Mouse (Mus musculus): ENCODE measurements around the gene Zkscan1. TPM values are rescaled to one million over a fixed set of nuclear protein-coding genes. Genes with fewer than 3 reads are reported as not detected.
"Not testable (repeated sequence)": the region's sequence is repeated elsewhere in the genome, so short reads cannot be mapped to it uniquely, and the experiment has no call there.

Zkscan1 gene
- 10 to 100 TPM; 10.9 to 11.8 TPM for polyA plus RNA-seq (2017; shearing (Covaris generic))

DNA sequence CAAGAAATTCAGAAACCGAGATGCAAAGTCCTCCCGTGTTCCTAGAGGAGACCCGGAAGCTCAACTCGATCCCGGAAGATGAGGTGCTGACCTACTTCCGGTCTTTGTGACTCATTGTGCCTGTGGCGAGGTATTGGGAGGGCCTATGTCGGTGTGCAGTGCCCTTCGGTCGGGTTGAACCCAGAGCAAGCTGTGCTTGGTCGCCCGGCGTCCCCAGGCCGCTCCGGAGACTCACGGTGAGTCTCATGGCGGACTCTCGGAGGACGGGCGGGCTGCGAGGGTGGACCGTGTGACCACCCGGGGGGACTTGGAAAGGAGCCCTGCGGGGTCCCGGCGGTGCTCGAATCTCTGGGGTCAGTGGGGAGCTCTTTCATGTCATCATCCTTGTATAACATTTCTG, at the start of gene Zkscan1:
Gene Zkscan1, plus strand, starts transcription at position 89 of the 400 bp plus-strand sequence.
- ATAC-seq, result peak; percentile 98

- not testable (repeated sequence) for ATAC-seq
Measured at GRCm38 (mm10) chr5:138052894-138053293, 32.0 kb upstream of the Zkscan1 start, which contains the start of gene Smok3c. Smok3c (plus strand) TSS chr5:138053194.

DNA sequence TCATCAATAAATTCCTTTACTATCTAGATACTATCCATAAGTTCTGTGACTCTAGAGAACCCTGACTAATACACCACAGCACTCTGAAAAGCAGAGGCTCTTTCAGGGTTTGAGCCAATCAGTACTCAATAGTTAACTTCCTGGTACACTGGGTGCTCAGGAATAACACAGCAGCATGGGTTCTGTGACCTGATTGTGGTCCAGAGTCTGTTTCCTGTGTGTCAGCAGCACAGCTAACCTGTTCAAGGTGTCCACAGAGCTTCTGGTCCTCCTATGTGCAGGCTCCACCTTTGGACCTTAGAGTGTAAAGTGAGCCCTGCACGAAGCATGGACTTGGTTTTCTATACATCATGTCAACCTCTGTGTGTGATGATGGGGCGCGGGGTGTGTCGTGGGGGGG, 11.1 kb upstream of the Zkscan1 start:
- ATAC-seq, result no peak

GRCm38 (mm10) chr5:138075684-138076083, 9.2 kb upstream of the Zkscan1 start:
- no peak for ATAC-seq

GRCm38 (mm10) chr5:138076148-138076547, 8.7 kb upstream of the Zkscan1 start:
- ATAC-seq, result no peak

DNA sequence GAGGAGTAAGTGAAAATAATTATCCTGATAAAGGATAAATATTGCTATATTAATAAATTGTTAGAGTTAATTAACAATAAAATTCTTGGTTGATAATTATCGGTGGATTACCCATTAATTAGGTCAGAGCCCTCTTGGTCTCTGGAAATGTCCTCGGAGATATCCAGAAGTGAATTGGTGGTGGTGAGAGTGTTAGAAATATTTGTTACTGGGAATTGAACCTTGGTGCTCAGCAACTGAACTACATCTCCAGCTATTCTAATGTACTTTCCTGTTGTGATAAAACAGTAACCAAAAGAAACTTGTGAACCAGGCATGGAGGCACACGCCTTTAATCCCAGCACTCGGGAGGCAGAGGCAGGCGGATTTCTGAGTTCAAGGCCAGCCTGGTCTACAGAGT, 4.4 kb upstream of the Zkscan1 start:
- ATAC-seq, result no peak

- no peak for ATAC-seq
Measured at GRCm38 (mm10) chr5:138081446-138081845, 3.4 kb upstream of the Zkscan1 start.

DNA sequence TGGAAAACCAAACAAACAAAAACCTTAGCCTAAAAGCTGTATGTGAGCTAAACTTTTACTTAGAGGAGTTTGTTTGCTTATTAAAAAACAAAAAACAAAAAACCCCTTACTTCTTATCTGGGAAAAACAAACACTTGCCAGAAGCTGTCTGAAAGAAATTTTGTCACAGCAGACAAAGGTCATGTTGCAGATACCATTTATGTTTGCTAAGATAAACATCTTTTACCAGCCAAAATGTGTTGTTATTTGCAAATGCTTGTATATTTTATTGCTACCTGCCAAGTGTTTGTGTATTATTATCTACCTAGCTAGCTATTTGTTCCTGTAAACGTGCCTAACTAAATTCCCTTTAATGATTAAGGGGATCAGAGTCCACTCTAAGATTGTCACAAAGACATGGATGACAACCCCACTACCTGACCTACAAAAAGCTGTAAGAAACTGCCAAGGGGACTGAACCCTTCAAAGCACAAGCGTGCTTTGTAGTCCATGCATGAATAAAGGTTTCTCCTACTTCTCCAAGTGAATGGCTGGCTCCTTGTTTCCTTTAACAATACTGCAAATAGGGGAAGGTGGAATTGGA, 1.5 kb upstream of the Zkscan1 start:
- ATAC-seq, result no peak

DNA sequence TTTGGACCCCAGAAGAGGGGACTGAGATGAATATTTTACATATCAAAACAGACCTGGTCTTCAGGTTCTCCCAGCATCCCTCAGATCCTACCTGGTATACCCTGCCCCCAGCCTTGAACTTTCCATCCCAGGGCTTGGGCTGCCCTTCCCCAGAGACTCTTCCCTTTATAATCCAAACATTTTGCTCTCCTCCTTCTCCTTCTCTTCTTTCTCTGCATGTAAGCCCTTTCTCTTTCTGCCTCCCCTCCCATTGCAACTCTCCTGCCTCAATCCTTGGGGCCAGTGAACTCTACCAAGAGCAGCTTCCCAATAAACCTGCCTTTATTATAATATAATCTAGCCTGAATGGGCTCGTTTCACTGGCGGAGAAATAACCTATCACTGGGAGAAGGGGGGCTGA, 948 bp upstream of the Zkscan1 start:
- ATAC-seq, result no peak

- no peak for ATAC-seq
Measured at GRCm38 (mm10) chr5:138084507-138084906, 377 bp upstream of the Zkscan1 start.

GRCm38 (mm10) chr5:138085421-138085911, 582 bp downstream of the Zkscan1 start:
- peak; percentile 66 for ATAC-seq

DNA sequence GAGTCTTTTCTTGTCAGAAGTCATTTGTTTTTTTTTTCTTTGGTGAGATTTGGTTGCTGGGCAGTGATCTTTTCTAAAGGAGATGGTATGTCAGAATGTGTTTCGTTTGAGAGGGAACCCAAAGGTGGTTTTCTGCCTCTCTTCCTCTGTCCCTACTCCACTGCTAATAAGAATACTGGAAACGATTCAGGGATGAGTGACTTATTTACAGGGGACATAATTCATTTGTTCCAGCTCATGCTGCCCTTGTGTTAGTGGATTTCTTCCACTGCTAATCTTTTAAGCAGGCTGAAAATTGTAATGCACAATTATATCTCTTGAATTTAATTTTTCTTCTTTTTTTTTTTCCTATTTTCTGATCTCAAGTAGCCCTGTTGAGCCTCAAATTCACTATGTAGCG, 2.0 kb downstream of the Zkscan1 start:
- ATAC-seq, result no peak

GRCm38 (mm10) chr5:138088366-138088765, 3.5 kb downstream of the Zkscan1 start:
- ATAC-seq, result no peak

GRCm38 (mm10) chr5:138089108-138089551, 4.2 kb downstream of the Zkscan1 start:
- ATAC-seq, result no peak

DNA sequence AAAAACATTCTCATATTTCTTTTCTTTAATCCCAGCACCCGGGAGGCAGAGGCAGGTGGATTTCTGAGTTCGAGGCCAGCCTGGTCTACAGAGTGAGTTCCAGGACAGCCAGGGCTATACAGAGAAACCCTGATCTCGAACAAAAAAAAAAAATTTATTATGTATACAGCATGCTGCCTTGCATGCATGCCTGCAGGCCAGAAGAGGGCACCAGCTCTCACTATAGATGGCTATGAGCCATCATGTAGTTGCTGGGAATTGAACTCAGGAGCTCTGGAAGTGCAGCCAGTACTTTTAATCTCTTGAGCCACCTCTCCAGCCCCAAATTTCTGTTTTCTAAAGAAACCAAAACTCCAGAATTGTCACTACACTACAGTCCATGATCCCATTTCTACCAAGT, 5.4 kb downstream of the Zkscan1 start:
- ATAC-seq, result no peak

- ATAC-seq, result no peak
Measured at GRCm38 (mm10) chr5:138090737-138091136, 5.9 kb downstream of the Zkscan1 start.

- no peak for ATAC-seq
Measured at GRCm38 (mm10) chr5:138092771-138093170, 7.9 kb downstream of the Zkscan1 start.

DNA sequence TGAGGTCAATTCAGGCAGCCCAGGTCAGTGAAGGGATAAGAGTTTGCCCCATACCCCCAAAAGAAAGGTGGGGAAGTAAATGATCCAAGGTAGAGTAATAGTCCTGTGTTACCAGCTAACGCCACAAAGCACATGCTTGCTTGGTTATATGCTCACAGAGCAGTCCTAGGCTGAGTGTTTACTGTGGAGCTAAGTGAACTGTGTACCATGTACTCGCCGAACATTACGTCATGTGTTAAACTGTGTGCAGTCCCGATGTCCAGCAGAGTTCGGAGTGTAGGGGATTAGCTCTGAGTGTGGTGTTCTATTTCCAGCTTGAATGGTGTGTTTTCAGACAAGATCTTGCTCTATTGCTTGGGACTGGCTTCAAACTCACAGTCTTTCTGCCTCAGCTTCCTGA, 9.6 kb downstream of the Zkscan1 start:
- no peak for ATAC-seq

DNA sequence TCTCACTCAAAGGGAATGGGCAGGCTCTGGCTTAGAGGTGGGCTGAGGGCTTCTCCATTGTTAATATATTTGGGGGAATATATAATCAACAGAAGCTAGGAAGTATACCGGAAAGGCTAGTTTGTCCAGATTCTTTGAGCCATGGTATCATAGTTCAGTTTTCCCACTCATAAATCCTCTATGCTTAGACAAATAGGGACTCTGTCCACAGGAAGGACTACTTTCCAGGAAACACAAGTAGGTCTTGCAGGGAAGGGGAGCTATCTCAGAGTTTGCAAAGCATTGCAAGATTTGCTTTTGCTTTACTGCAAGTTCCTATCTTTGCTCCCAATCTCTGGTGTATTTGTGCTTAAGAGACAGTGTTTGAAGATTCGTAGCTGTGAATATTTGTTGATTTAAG, 20.1 kb downstream of the Zkscan1 start:
- ATAC-seq, result no peak

GRCm38 (mm10) chr5:138107130-138107529, 22.2 kb downstream of the Zkscan1 start:
- no peak for ATAC-seq

DNA sequence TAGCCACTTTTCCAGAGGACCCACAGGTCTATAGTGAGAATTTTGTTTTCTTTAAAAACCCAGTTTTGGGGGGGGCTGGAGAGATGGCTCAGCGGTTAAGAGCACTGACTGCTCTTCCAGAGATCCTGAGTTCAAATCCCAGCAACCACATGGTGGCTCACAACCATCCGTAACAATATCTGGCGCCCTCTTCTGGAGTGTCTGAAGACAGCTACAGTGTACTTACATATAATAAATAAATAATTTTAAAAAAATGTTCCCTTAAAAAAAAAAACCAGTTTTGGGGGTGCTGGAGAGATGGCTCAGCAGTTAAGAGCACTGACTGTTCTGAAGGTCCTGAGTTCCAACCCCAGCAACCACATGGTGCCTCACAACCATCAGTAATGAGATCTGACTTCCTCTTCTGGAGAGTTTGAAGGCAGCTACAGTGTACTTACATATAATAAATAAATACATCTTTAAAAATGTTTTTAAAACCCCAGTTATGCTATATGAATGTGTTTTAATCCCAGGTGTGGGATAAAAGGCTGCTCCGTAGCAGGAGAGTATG, 25.0 kb downstream of the Zkscan1 start:
- ATAC-seq, result not testable (repeated sequence)

GRCm38 (mm10) chr5:138116255-138117198, 31.6 kb downstream of the Zkscan1 start, which contains the start of gene Zscan21:
Zscan21 (plus strand) TSS chr5:138116903.
- ATAC-seq, result peak; percentile 99

Data from activated CD4-positive, CD25-positive, alpha-beta regulatory T cell, adult 4 months (primary cell).